Mouse (Mus musculus) midbrain, embryonic 10.5 days (tissue): Measurements from ENCODE around the gene Hsp90ab1. TPM values are rescaled to one million over a fixed set of nuclear protein-coding genes. Genes with fewer than 3 reads are reported as not detected.

Source experiments
- DNase-seq: peaks from one replicate; pipeline ENCODE4 v3.0.0-alpha.2; 2017; ENCODE audit warnings: low spot score
- H3K27ac ChIP-seq: fragments of 300-500 bp; sonication (generic); replicated peaks from 2 replicates; pipeline ENCODE4 v1.5.1; 2016; ENCODE audit warnings: mild to moderate bottlenecking
- H3K27me3 ChIP-seq: fragments of 300-500 bp; sonication (generic); 2 replicates; pipeline ENCODE4 v1.6.1; 2016; ENCODE audit warnings: low read depth, mild to moderate bottlenecking; ENCODE audit not compliant: poor library complexity, severe bottlenecking
- H3K36me3 ChIP-seq: fragments of 300-500 bp; sonication (generic); 2 replicates; pipeline ENCODE4 v1.6.1; 2016; ENCODE audit warnings: mild to moderate bottlenecking, moderate library complexity
- H3K4me1 ChIP-seq: fragments of 300-500 bp; sonication (generic); 2 replicates; pipeline ENCODE4 v1.6.1; 2016
- H3K4me3 ChIP-seq: fragments of 300-500 bp; sonication (generic); 2 replicates; pipeline ENCODE4 v1.5.1; 2016; ENCODE audit warnings: mild to moderate bottlenecking, moderate library complexity
- H3K9me3 ChIP-seq: fragments of 300-500 bp; sonication (generic); replicated peaks from 2 replicates; pipeline ENCODE4 v1.6.1; 2016; ENCODE audit warnings: mild to moderate bottlenecking
- WGBS: fragments of 180-500 bp; shearing (Covaris S2); methylation state at CpG from one replicate; pipeline ENCODE4 v1.1.7; 2016; 5-methylcytosine and 5-hydroxymethylcytosine counted together
- polyA plus RNA-seq: library from polyadenylated mRNA; unstranded; fragments of >200 nt; fragmentation: Nextera tagmentation; extraction: Ambion mirVana; gene quantifications from 2 replicates; pipeline ENCODE4 v1.2.1, GENCODE M21; 2016

Gene Hsp90ab1
- polyA plus RNA-seq, 1 experiment from 2014 or later: 2,044 TPM

DNA sequence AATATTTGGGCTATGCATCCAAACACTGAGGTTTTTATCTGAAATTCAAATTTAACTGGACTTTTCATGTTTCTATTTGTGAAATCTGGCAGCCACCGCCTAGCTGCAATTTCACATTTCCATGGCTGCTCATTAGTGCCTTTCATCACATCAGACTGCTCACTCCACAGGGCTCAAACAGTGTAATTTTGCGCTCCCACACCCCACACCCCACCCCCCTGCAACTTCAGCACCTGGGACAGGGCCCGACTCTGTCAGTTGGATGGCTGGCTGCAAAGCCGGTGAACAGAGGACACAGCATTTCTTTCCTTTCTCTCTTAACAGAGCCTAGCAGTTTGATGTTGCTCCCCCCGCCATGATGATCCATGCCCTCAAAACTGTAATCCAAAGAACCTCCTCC lies 36.8 kb downstream of the Hsp90ab1 start:
- DNase-seq: no peak
- H3K4me1 ChIP-seq: no peaks in the 10 kb centered on the region
- no peak overlapping the region for H3K27ac ChIP-seq
- no peak overlapping the region for H3K4me3 ChIP-seq
- H3K27me3 ChIP-seq: peaks cover 80% of the 10 kb centered on the region
- H3K36me3 ChIP-seq: no peaks in the 10 kb centered on the region
- 16% methylated on average over 5 of the region's 5 CpGs for WGBS
- H3K9me3 ChIP-seq: no peaks in the 10 kb centered on the region

DNA sequence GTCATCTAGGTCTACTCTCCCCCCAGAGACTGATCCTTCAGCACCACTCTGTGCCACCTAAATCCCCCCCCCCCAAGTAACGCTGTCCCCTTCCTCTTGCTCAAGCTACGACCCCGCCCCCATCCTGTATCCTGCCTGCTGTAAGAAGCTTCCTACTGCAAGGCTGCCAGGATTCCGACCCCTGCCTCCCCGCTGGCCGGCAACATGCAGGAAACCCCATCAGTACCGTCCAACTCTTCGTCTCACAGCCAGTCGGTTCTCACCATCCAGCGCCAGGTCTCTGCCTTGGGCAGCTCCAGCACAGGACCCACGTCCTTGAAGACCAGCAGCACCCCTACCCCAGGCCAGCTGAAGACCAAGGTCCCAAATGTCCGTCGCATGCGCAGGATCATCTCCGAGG lies 40.2 kb downstream of the Hsp90ab1 start:
- Histone ChIP-seq H3K27ac (no peak overlapping the region), H3K9me3 (no peaks in the 10 kb centered on the region), H3K36me3 (no peaks in the 10 kb centered on the region), H3K4me3 (no peak overlapping the region), H3K27me3 (peaks cover 72% of the 10 kb centered on the region), H3K4me1 (no peaks in the 10 kb centered on the region)
- DNase-seq: no peak
- 60% methylated on average over 15 of the region's 15 CpGs for WGBS

GRCm38 (mm10) chr17:45530346-45530782 lies 42.7 kb downstream of the Hsp90ab1 start:
- Histone ChIP-seq H3K27me3 (peaks cover 61% of the 10 kb centered on the region), H3K27ac (no peak overlapping the region), H3K4me3 (no peak overlapping the region), H3K36me3 (no peaks in the 10 kb centered on the region), H3K9me3 (no peaks in the 10 kb centered on the region), H3K4me1 (peaks cover 10% of the 10 kb centered on the region)
- DNase-seq: no peak
- 57% methylated on average over 13 of the region's 13 CpGs for WGBS

DNA sequence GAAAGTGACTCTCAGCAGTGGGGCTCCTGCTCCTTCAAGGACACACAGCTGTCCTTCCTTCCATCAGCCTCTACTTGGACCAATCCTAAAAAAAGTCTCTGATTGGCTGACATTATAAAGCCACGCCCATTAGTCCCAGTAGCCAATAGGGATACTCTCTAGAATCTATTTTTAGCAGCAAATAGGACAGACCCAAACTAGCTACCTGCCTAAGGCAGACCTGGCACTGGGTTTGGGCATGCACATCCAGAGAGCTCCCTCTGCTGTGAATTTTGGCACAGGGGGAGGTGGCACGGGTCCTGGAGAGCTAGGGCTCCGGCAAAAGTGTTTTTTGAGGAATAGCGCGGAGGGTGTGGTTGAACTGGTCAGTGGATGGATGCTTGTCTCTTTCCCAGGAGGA lies 46.5 kb downstream of the Hsp90ab1 start:
- 24% methylated on average over 5 of the region's 5 CpGs for WGBS
- H3K4me3 ChIP-seq: no peak overlapping the region
- H3K27ac ChIP-seq: no peak overlapping the region
- H3K27me3 ChIP-seq: peaks cover 54% of the 10 kb centered on the region
- no peaks in the 10 kb centered on the region for H3K9me3 ChIP-seq
- DNase-seq: no peak
- peaks cover 23% of the 10 kb centered on the region for H3K4me1 ChIP-seq
- no peaks in the 10 kb centered on the region for H3K36me3 ChIP-seq

- Histone ChIP-seq H3K4me3 (no peak overlapping the region), H3K9me3 (no peaks in the 10 kb centered on the region), H3K4me1 (peaks cover 27% of the 10 kb centered on the region), H3K27ac (no peak overlapping the region), H3K36me3 (peaks cover 15% of the 10 kb centered on the region), H3K27me3 (peaks cover 47% of the 10 kb centered on the region)
- 74% methylated on average over 4 of the region's 4 CpGs for WGBS
- no peak for DNase-seq
Measured at GRCm38 (mm10) chr17:45524961-45525360, 48.1 kb downstream of the Hsp90ab1 start.

DNA sequence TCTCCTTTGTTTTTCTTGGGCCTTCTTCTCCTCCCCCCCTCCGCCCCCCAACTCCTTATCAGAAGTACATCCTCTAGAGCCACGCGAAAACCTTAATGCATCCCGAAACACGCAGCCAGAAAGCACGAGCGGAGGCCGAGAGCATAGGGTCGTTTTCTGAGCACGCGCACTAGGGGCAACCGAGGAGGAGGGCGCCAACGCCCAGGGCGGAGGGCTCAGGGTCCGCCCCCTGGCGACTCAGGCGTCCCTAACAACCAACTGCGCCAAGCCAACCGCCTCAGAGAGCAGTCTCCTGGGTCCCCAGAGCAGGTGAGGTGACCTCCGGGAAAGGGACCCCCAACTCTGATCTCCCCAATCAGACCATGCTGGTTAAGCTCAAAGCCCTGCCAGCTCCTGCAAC lies 49.8 kb downstream of the Hsp90ab1 start, which contains the start of gene Tcte1:
Gene Tcte1, plus strand, starts transcription at position 172 of the 400 bp plus-strand sequence.
- peaks cover 27% of the 10 kb centered on the region for H3K4me1 ChIP-seq
- H3K27ac ChIP-seq: peak within 1 kb of the TSS; percentile 80
- H3K36me3 ChIP-seq: peaks cover 32% of the 10 kb centered on the region
- peaks cover 37% of the 10 kb centered on the region for H3K27me3 ChIP-seq
- WGBS: under 1% methylated on average over 21 of the region's 21 CpGs
- peak within 1 kb of the TSS; percentile 60 for H3K4me3 ChIP-seq
- no peaks in the 10 kb centered on the region for H3K9me3 ChIP-seq
- peak; percentile 78 for DNase-seq

- WGBS: 88% methylated on average over 11 of the region's 11 CpGs
- H3K4me3 ChIP-seq: no peak overlapping the region
- H3K4me1 ChIP-seq: peaks cover 25% of the 10 kb centered on the region
- DNase-seq: no peak
- H3K27me3 ChIP-seq: peaks cover 22% of the 10 kb centered on the region
- no peak overlapping the region for H3K27ac ChIP-seq
- no peaks in the 10 kb centered on the region for H3K9me3 ChIP-seq
- peaks cover 58% of the 10 kb centered on the region for H3K36me3 ChIP-seq
Measured at GRCm38 (mm10) chr17:45520136-45520535, 52.9 kb downstream of the Hsp90ab1 start.

DNA sequence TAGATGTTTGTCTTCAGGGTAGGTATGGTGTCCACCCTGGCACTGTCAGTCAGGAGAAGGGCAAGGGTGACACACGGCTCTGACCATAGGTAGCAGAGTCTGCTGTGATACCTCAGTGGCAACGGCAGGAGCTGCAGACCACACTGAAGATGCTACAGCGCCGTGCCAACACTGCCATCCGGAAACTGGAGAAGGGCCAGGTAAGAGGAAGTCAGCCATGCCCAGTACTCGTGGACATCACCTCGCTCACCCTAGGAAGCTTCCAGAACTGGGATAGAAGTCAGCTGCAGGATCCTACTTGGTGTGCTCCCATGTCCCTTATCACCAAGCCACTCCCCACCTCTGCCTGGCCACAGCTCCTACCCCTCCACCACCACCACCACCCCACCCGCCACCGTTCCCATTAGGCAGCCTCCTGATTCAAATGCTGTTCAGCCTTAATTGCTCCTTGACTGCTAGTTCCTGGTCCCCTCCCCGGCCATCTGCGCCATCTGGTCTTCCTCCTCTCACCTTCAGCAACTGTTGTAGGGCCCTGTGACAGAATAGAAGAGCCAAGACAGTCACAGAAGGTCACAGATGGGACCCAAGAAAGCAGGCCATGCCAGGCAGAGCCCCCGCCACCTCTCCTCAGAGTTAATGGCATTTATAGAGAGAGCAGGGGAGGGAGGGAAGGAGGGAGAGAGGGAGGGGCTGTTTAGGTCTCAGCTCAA lies 54.1 kb downstream of the Hsp90ab1 start:
- Histone ChIP-seq H3K27me3 (peaks cover 10% of the 10 kb centered on the region), H3K4me1 (peaks cover 31% of the 10 kb centered on the region), H3K27ac (no peak overlapping the region), H3K4me3 (no peak overlapping the region), H3K36me3 (peaks cover 68% of the 10 kb centered on the region), H3K9me3 (no peaks in the 10 kb centered on the region)
- 94% methylated on average over 12 of the region's 12 CpGs for WGBS
- DNase-seq: no peak

Other genes starting within 250 kb of the Hsp90ab1 start
- gene Cdc5l, start 139.5 kb downstream of the Hsp90ab1 start, polyA plus RNA-seq: 67.9 and 68.3 TPM in 2 replicates
- gene Spats1, start 97.9 kb downstream of the Hsp90ab1 start, polyA plus RNA-seq: 0.42 and 0.71 TPM in 2 replicates
- 33.9 and 35.7 TPM in 2 replicates for gene Aars2, start 66.4 kb downstream of the Hsp90ab1 start, polyA plus RNA-seq
- 1.4 and 1.7 TPM in 2 replicates for gene Tcte1, start 49.8 kb downstream of the Hsp90ab1 start, polyA plus RNA-seq
- 7.0 and 10.2 TPM in 2 replicates for gene Tmem151b, start 23.6 kb downstream of the Hsp90ab1 start, polyA plus RNA-seq
- gene Nfkbie, start 17.6 kb downstream of the Hsp90ab1 start, polyA plus RNA-seq: 8.6 and 9.2 TPM in 2 replicates
- 122 and 124 TPM in 2 replicates for gene Slc35b2, start 9.4 kb downstream of the Hsp90ab1 start, polyA plus RNA-seq
- 62.9 and 70.6 TPM in 2 replicates for gene Slc29a1, start 26.3 kb upstream of the Hsp90ab1 start, polyA plus RNA-seq
- 0.21 and 0.39 TPM in 2 replicates for gene Mymx, start 28.8 kb upstream of the Hsp90ab1 start, polyA plus RNA-seq
- 0.76 and 1.5 TPM in 2 replicates for gene Capn11, start 86.1 kb upstream of the Hsp90ab1 start, polyA plus RNA-seq
- 148 and 155 TPM in 2 replicates for gene Mrpl14, start 113.1 kb upstream of the Hsp90ab1 start, polyA plus RNA-seq
- gene Tmem63b, start 113.6 kb upstream of the Hsp90ab1 start, polyA plus RNA-seq: 60.5 and 82.0 TPM in 2 replicates
- 0.48 and 0.58 TPM in 2 replicates for gene 1600014C23Rik, start 160.6 kb upstream of the Hsp90ab1 start, polyA plus RNA-seq